Mouse (Mus musculus) liver, postnatal 0 days (tissue): ENCODE results near the gene Lime1. TPM values are rescaled to one million over a fixed set of nuclear protein-coding genes. Genes with fewer than 3 reads are reported as not detected.
A peak's percentile ranks its signal among the peaks of the same experiment; 100 is the strongest.

ENCODE experiments used
- ATAC-seq: fragments of 200-750 bp; cut with Nextera tagmentation; 2 replicates; pipeline ENCODE4 v1.8.0; 2017; ENCODE audit warnings: mild to moderate bottlenecking, moderate library complexity
- DNase-seq: peaks from one replicate; pipeline ENCODE4 v3.0.0-alpha.2; 2016
- H3K27ac ChIP-seq: fragments of 300-500 bp; sonication (generic); 2 replicates; pipeline ENCODE4 v1.5.1; 2014; ENCODE audit warnings: antibody characterized with exemption, moderate library complexity, mild to moderate bottlenecking, low read depth
- H3K27me3 ChIP-seq: fragments of 300-500 bp; sonication (generic); 2 replicates; pipeline ENCODE4 v1.6.1; 2014; ENCODE audit warnings: low read length, control low read depth, mixed read lengths; ENCODE audit not compliant: insufficient read depth
- H3K36me3 ChIP-seq: fragments of 300-500 bp; sonication (generic); replicated peaks from 2 replicates; pipeline ENCODE4 v1.6.1; 2014; ENCODE audit warnings: mild to moderate bottlenecking, control low read depth, low read length, moderate library complexity, mixed read lengths; ENCODE audit not compliant: insufficient read depth
- H3K4me1 ChIP-seq: fragments of 300-500 bp; sonication (generic); 2 replicates; pipeline ENCODE4 v1.6.1; 2014; ENCODE audit warnings: antibody characterized with exemption, mild to moderate bottlenecking, control low read depth; ENCODE audit not compliant: insufficient read depth
- H3K4me2 ChIP-seq: fragments of 300-500 bp; sonication (generic); 2 replicates; pipeline ENCODE4 v1.6.1; 2014; ENCODE audit warnings: low read depth, mild to moderate bottlenecking, low read length, moderate library complexity, mixed read lengths
- H3K4me3 ChIP-seq: fragments of 300-500 bp; sonication (generic); 2 replicates; pipeline ENCODE4 v1.5.1; 2014; ENCODE audit warnings: low read depth, low read length
- H3K9ac ChIP-seq: fragments of 300-500 bp; sonication (generic); replicated peaks from 2 replicates; pipeline ENCODE4 v1.6.1; 2014; ENCODE audit warnings: mild to moderate bottlenecking, moderate library complexity
- H3K9me3 ChIP-seq: fragments of 300-500 bp; sonication (generic); 2 replicates; pipeline ENCODE4 v1.6.1; 2016; ENCODE audit warnings: mild to moderate bottlenecking, control low read depth, low read length, mixed read lengths
- CTCF ChIP-seq: sonication (generic); IDR thresholded peaks from 2 replicates; pipeline ENCODE4 v1.5.1; 2016; ENCODE audit warnings: antibody characterized with exemption, low read depth
- EP300 ChIP-seq: IDR thresholded peaks from 2 replicates; pipeline ENCODE4 v1.6.1; 2016; ENCODE audit warnings: antibody characterized with exemption, low read depth, mild to moderate bottlenecking
- WGBS: fragments of 180-500 bp; shearing (Covaris S2); extraction: QIAGEN DNeasy Blood & Tissue Kit; methylation state at CpG from one replicate; pipeline ENCODE4 v1.1.7; 2014; ENCODE audit not compliant: insufficient replicate concordance; 5-methylcytosine and 5-hydroxymethylcytosine counted together
- polyA plus RNA-seq: library from polyadenylated mRNA; unstranded; fragments of >200 nt; fragmentation: Nextera tagmentation; extraction: Ambion mirVana; gene quantifications from 2 replicates; pipeline ENCODE4 v1.2.1, GENCODE M21; 2015

Lime1 gene
- polyA plus RNA-seq, 1 experiment from 2014 or later: 3.7 TPM

DNA sequence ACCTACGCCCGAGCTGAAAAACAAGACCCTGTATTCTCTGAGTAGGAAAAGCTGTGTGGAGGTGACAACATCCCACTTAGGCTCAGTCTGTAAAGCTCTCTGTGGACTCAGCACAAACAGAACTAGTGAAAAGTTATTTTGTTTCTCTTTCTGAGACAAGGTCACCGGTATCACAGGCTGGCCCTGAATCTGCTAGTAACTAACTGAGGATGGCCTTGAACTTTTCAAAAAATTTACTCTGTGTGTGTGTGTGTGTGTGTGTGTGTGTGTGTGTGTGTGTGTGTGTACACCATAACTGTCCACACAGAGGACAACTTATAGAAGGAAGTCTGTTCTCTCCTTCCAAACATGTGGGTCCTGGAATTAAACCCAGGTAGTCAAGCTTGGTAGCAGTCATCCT is 14.2 kb downstream of the Lime1 start:
- H3K36me3 ChIP-seq: peaks cover 10% of the 10 kb centered on the region; the same call in 1 of the 2 replicates
- no peaks in the 10 kb centered on the region for H3K4me1 ChIP-seq
- H3K4me2 ChIP-seq: no peak overlapping the region
- no peak overlapping the region for H3K27ac ChIP-seq
- no peak for TF ChIP-seq EP300
- TF ChIP-seq CTCF: no peak
- WGBS: 86% methylated on average over 3 of the region's 3 CpGs
- H3K9me3 ChIP-seq: no peaks in the 10 kb centered on the region
- H3K9ac ChIP-seq: no peak overlapping the region
- no peak overlapping the region for H3K4me3 ChIP-seq
- ATAC-seq (no peak), DNase-seq (no peak)
- H3K27me3 ChIP-seq: no peaks in the 10 kb centered on the region

DNA sequence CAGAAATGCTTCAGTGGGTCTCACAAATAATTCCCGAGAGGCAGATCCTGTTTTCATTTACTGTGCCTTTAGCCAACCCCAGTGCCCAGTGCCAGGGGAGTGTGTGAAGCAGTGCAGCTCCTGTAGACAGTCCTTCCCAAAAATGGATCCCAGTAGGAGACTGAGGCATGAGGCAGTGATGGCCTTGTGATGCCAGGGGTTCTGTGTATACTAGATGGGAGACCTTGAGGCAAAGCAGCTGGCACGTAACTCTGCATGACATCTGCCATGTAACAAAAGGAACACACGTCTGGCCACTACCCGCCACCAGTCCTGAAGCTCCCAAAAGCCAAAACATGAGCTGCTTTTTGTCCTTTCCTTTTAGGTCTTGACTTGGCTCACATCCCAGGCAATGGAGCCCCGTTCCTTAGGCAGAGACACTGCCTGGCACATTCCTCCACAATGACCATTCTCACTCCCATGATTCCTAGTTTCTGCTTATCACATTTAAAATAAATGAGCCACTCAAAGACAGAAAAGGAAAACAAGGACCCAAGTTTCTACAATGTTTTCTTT is 17.4 kb downstream of the Lime1 start:
- ATAC-seq: no peak
- Histone ChIP-seq H3K9me3 (no peaks in the 10 kb centered on the region), H3K4me1 (no peaks in the 10 kb centered on the region), H3K4me3 (no peak overlapping the region), H3K36me3 (peaks cover 2% of the 10 kb centered on the region; the same call in 1 of the 2 replicates), H3K4me2 (no peak overlapping the region), H3K27ac (no peak overlapping the region), H3K9ac (no peak overlapping the region), H3K27me3 (no peaks in the 10 kb centered on the region)
- 89% methylated on average over 5 of the region's 5 CpGs for WGBS
- TF ChIP-seq CTCF (no peak), EP300 (no peak)
- no peak for DNase-seq

DNA sequence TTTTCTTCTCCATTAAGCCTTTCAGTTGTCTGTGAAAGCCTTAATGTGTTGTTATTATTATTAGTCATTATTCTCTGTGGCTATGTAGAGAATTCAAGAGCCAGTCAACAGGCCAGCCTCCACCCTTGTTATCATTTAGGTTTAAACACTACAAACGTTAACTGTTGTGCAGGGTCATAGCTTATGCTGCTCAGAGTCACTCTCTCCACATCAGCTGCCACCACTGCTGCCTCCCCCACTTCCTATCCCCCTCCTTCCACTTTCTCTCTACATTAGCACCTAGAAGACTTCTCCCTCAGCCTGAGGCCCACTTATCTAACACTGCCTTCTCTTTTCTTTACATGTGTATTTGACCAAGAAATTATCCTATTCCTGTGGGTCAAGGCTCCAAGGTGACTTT is 21.6 kb downstream of the Lime1 start:
- H3K9me3 ChIP-seq: no peaks in the 10 kb centered on the region
- no peak for TF ChIP-seq EP300
- no peak for TF ChIP-seq CTCF
- no peak overlapping the region for H3K9ac ChIP-seq
- H3K27me3 ChIP-seq: no peaks in the 10 kb centered on the region
- WGBS: 3% methylated on average over 1 of the region's 1 CpGs
- H3K4me3 ChIP-seq: no peak overlapping the region
- no peak overlapping the region for H3K4me2 ChIP-seq
- no peaks in the 10 kb centered on the region for H3K36me3 ChIP-seq
- DNase-seq (no peak), ATAC-seq (no peak)
- no peak overlapping the region for H3K27ac ChIP-seq
- H3K4me1 ChIP-seq: no peaks in the 10 kb centered on the region

DNA sequence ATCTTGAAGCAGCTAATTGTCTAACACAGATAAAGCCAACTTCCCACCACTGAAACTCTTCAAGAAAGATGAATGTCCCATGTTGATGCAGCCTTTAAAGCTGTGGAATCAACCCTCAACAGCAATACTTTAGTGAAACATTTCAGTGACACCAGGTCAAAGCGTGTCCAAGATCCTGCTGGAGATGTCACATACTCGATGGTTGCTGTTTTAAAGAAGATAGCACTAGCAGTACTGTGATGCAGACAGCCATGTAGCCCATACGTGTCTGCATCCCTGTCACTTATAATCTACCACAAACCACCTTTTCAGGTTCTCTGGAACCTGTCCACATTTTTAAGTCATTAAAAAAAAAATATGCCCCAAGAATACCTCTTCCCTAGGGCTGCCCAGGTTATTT is 23.8 kb downstream of the Lime1 start:
- H3K9me3 ChIP-seq: no peaks in the 10 kb centered on the region
- H3K4me2 ChIP-seq: no peak overlapping the region
- H3K27ac ChIP-seq: no peak overlapping the region
- peaks cover 2% of the 10 kb centered on the region; the same call in 1 of the 2 replicates for H3K36me3 ChIP-seq
- DNase-seq (no peak), ATAC-seq (no peak)
- no peaks in the 10 kb centered on the region for H3K27me3 ChIP-seq
- H3K9ac ChIP-seq: no peak overlapping the region
- no peaks in the 10 kb centered on the region for H3K4me1 ChIP-seq
- TF ChIP-seq EP300 (no peak), CTCF (no peak)
- H3K4me3 ChIP-seq: no peak overlapping the region
- 65% methylated on average over 3 of the region's 3 CpGs for WGBS

DNA sequence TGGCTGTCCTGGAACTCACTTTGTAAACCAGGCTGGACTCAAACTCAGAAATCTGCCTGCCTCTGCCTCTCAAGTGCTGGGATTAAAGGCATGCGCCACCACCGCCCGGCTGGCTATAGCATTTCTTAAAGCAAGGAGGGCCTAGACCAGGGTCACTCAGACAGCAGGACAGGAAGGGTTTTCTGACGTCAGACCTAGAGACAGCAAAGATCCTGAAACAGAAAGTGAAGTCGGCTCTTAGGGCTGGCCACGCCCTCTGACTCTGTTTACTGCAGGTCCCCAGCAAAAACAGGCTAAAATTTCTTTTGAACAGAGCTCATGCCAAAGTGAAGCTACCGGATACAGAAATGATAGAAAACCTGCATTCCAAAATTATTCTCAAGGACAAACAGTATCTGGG is 29.8 kb downstream of the Lime1 start:
- Histone ChIP-seq H3K4me1 (no peaks in the 10 kb centered on the region), H3K4me3 (no peak overlapping the region), H3K27ac (no peak overlapping the region), H3K27me3 (no peaks in the 10 kb centered on the region), H3K9me3 (no peaks in the 10 kb centered on the region), H3K4me2 (no peak overlapping the region), H3K36me3 (peaks cover 2% of the 10 kb centered on the region; the same call in 1 of the 2 replicates), H3K9ac (no peak overlapping the region)
- no peak for TF ChIP-seq CTCF
- TF ChIP-seq EP300: no peak
- DNase-seq: no peak
- WGBS: 71% methylated on average over 7 of the region's 7 CpGs
- no peak for ATAC-seq

DNA sequence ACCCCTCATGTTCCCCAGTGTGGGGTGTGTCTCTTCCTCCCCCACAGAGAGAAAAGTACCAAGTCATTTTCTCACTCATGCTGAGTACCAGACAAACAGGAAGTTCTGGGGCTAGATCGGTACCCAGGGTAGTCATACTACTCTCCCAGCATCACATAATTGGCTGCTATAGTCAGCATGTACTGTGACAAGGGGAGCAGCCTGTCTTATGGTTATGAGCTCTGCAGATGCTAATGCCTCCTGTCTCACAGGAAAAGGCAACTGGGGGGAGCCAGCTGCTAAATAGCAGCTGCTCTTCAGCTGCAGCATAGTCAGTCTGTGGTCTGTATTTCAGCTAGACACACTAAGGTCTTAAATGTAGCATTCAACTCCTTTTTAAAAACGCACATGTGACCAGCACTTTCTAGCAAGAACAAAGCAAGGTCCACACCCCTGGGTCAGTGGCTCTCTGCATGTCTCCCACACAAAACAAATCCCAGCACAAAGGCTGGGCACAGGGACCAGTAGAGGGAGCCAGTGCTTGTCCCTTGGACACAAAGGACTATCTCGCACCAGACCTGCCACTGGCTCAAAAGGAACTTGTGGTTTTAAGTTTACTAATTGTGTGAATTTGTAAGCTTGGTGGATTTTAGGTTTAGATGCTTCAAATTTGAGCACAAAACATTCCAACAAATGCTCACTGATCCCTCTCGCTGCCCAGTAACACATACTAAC is 31.0 kb downstream of the Lime1 start:
- DNase-seq (peak; percentile 73), ATAC-seq (peak; percentile 71)
- no peaks in the 10 kb centered on the region for H3K4me1 ChIP-seq
- no peak overlapping the region for H3K4me2 ChIP-seq
- H3K27me3 ChIP-seq: no peaks in the 10 kb centered on the region
- H3K27ac ChIP-seq: no peak overlapping the region
- no peaks in the 10 kb centered on the region for H3K9me3 ChIP-seq
- no peak overlapping the region for H3K9ac ChIP-seq
- TF ChIP-seq EP300: no peak
- TF ChIP-seq CTCF: peak; percentile 89
- no peak overlapping the region for H3K4me3 ChIP-seq
- H3K36me3 ChIP-seq: peaks cover 2% of the 10 kb centered on the region; the same call in 1 of the 2 replicates
- 37% methylated on average over 4 of the region's 4 CpGs for WGBS
